Mouse (Mus musculus) A20 (cell line): Measurements from ENCODE around the gene Acbd3.
A peak's percentile ranks its signal among the peaks of the same experiment; 100 is the strongest.

Source experiments
- DNase-seq: peaks from one replicate; pipeline ENCODE4 v3.0.0-alpha.2; 2011; ENCODE audit warnings: low read depth, low spot score

Gene Acbd3

GRCm38 (mm10) chr1:180725704-180726179 is at the start of gene Acbd3:
Gene Acbd3 (plus strand): TSS chr1:180726043.
- peak; percentile 97 for DNase-seq

DNA sequence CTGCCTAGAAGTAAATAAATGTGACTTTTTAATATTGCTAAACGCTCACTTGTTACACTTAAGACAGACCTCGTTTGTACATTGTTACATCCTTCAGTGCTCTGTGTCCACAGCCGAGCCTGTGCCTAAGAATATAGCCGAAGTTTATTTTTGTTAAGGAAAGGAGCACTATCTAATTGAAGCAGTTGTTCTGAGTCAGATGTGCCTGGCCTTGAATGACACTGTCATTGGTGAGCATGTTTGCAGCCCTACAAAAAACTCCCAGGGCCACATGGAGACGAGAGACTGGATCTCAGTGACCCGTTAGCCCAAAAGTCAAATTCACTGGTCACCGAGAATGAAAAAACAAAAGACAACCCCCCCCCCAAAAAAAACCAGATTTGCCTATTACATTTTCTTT is 34.6 kb upstream of the Acbd3 start:
- DNase-seq: no peak

GRCm38 (mm10) chr1:180696626-180697352 is 29.1 kb upstream of the Acbd3 start, which contains the start of gene Mixl1:
Gene Mixl1 (minus strand): TSS chr1:180697034.
- DNase-seq: no peak

- peak; percentile 15 for DNase-seq
Observed at GRCm38 (mm10) chr1:180698063-180698462, 27.8 kb upstream of the Acbd3 start.

DNA sequence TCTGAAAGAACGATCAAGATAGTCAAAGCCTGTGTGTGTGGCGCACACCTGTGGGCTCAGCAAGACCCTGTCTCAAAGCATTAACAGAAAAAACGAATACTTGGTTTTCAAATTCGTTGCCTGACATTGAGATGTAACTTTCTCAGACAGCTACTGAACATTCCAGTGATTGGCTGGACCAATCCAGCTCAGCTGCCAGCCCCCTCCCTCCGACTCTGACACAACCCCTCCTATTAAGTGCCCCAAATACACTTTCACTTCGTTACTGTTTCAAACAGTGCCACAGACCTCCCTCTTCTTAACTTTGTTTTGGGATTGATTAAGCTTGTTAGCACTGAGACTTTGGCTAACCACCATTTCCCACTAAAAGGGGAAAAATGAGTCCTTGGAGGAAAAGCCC is 22.4 kb upstream of the Acbd3 start:
- no peak for DNase-seq

DNA sequence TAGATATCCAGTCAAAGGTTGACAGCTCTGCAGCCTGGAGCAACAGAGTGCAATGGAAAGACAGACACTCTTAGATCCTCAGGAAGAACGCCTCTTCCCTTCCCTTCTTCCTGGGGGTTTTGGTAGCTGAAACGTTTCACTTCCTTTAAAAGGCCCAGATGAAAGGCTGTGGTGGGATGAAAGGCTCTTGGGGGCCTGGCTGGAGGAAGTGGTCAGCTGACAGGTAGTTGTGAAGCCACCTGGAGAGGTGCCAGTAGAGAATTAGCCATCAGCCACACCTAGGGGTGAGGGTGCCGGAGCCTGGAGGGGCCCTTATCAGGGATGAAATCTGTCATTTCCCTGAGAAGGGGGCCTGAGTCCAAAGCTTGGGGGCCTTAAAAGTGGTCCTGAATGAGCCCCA is 18.5 kb upstream of the Acbd3 start:
- DNase-seq: no peak

DNA sequence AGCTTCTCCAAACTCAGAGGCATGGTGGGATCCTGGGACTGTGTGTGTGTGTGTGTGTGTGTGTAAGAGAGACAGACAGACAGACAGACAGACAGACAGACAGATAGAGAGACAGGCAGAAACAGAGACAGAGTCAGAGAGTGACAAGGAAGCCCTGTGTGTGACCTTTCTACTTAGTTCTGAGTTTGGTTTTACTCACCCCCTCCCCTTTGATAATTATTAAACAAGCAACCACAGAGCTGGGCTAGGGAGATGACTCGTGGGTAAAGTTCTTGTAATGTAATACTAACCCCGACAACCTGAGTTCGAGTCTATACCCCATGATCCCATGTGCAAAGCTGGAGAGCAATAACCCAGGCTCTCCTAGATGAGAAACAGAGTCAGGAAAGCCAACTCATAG is 18.0 kb upstream of the Acbd3 start:
- DNase-seq: no peak

GRCm38 (mm10) chr1:180708935-180709776 is 16.7 kb upstream of the Acbd3 start:
- DNase-seq: no peak

GRCm38 (mm10) chr1:180718756-180719155 is 7.1 kb upstream of the Acbd3 start:
- peak; percentile 39 for DNase-seq

DNA sequence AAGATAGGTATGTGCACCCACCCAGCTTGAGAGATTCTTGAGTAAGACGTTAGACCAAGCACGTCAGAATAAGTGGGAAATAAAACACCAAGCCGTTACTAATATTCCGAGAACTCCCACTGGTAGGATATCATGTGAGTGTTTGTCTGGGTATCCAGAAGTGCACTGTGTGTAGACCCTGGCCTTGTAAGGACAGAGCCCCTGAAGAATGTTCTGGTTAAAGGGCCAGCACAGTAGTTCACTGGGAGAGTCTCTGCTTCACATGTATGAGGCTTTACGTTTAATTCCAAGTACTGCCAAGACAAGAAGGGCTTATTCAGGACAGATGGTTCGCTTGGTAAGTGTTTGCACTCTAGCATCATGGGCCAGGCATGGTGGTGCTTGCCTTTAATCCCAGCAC is 6.4 kb upstream of the Acbd3 start:
- no peak for DNase-seq

GRCm38 (mm10) chr1:180719951-180720689 is 5.7 kb upstream of the Acbd3 start:
- DNase-seq: peak; percentile 77

DNA sequence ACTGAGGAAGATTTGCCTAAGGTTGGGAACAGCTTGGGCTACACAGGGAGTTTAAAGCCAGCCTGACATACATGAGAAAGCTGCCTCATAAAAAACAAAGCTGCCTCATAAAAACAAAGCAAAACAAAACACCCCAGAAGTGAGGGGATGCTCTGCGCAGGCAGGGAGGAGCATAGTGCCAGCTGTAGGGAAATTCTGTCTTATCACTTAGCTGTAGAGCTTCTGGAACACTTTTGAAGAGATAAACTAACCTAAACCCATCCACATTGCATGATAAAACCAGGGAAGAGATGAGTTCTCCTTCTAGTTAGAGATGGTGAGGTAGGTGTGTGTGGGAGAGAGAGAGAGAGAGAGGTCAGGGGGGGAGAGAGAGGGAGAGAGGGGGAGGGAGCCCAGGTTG is 3.2 kb upstream of the Acbd3 start:
- DNase-seq: no peak

DNA sequence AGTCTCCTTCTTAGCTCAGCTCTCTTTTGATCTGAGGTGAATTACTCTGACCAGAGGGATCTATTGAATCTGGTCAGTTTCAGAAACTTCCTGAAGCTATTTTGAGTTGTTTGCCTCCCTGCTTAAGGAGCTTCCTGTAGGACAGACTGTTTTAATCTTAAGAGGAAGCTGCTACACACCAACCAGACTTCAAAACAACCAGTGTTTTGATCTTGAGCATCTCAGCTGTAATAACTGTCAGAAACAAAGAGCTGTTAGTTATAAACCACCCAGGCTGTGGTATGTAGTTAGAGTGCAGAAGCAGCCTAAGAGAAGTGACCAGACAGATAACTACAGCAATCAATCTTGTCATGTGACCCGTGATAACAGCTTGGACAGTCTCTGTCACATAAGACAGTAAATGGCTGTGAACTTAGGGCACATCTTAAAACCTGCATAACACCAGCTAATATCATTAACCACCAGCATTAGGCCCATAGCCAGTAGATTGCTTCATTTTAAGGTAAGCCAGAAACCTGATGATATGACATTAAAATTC is 2.1 kb upstream of the Acbd3 start:
- no peak for DNase-seq

DNA sequence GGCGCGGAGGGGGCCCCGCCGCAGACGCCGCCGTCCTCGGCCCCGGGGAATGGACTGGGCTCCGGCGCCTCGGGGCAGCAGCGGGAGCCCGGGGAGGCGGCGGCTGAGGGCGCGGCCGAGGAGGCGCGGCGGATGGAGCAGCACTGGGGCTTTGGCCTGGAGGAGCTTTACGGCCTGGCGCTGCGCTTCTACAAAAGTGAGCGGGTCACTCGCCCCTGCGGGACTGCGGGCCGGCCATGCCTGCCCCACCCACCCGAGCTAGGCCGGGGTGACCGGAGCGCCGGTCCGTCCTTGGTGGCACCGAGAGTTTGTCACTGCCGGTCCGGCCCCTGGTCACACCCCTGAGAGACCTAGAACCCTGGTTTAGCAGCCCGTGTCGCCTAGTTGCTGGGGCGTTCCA is 340 bp downstream of the Acbd3 start:
- no peak for DNase-seq

DNA sequence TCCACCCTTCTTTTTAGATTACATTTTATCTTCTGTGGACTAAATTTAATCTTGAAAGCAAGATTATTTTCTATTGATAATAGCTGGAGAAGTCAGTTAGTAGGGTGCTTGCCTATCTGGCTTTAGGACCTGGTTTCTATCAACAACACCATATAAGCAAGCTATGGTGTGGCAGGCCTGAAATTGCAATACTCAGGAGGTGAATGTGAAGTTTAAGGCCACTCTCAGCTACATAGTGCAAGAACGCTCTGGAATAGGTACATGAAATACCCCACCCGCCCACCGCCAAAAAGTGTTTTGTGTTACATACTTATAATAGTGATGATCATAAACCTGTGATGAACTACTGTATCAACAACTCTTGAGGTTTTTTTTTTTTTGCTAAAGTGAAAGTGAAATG is 3.4 kb downstream of the Acbd3 start:
- DNase-seq: no peak

DNA sequence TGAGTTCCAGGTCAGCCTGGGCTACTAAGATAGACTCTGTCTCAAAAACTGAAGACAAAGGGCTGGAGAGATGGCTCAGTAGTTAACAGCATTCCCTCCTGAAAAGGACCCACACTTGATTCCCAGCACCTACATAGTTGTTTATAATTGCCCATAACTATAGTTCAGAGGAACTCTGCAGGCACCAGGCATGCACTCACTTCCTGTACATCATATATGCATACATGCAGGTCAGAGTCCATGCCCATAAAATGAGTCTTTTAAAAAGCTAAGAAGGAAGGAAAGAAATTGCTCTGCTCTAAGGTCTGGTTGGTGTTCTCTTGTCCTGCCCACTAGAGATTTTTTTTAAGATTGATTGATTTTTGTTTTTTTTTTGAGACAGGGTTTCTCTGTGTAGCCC is 22.0 kb downstream of the Acbd3 start:
- no peak for DNase-seq

DNA sequence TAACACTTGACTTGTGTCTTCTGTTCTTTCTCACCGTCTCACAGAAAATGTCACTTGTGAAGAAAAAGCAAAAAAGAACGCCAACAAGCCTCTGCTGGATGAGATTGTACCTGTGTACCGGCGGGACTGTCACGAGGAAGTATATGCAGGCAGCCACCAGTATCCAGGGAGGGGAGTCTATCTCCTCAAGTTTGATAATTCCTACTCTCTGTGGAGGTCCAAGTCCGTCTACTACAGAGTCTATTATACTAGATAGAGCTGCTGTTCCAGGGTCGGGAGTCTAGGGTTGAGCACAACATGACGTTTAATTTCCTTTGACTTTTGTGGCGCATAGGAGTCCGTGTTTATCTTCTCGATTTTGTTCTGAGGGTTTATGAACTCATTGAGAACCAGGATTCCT is 26.3 kb downstream of the Acbd3 start:
- no peak for DNase-seq

DNA sequence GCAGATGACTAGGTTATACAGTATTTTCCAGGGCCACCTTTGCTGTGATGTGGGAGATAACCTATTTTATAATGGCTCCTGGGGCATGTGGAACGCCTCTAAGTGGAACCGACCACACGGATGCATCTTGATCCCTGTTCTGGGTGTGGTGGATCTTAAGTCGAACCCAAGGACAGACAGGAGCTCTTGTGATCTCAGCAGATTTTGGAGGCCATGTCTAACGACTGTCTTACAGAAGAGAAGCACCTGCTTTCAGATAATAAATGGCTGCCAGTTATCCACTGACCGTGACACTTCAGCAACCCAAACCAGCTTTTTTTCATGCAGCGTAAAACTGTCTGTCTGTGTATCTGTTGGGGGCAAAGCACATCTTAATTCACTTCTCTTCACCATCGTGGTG is 28.5 kb downstream of the Acbd3 start:
- no peak for DNase-seq

DNA sequence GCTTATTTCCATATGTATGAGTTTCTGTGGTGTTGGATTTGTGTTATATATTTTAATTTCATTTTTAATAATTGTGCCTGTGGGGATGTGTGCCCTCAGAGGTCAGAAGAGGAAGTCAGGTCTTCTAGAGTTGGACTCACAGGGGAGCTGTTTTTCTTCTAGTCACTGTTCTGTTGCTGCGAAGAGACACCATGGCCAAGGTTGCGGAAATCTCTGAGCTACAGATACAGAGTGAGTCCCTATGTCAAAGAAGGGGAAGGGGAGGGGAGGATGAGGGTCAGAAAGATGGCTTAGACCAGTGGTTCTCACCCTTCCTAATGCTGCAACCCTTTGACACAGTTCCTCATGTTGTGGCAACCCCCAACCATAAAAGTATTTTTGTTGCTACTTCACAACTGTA is 30.9 kb downstream of the Acbd3 start:
- DNase-seq: no peak

DNA sequence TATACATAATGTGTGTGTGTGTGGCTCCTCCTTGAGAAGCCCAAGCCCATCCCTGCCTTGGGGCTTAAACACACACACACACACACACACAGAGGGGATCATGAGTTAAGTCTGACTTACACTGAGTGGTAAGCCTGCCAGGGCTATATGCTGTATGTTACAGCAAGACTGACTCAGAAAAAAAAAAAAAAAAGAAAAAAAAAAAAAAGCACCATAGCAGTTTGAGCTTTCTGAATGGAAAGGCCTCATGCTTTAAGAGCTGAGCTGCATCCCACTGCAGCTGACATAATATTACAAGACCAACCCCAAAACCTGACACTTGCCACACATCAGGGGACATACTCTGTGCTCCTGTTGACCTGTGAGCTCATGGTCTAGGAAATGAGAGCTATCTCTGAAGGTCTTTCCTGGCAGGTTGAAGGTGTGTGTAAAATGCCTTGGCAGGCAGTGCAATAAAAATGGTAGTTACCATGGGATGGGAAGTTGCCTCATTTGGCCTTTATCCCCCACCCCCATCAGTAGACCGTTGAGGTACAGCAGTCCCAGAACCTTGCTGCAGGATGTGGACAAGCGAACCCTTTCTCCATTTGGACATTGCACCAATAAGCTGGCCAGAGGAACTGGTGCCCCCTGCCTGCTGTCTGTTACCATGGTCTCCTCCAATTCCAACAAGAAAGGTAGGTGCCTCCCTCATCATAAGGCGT is 31.6 kb downstream of the Acbd3 start:
- no peak for DNase-seq

GRCm38 (mm10) chr1:180757956-180758520 is 32.2 kb downstream of the Acbd3 start:
- no peak for DNase-seq
